Mouse (Mus musculus) kidney, adult 10 weeks (tissue): ENCODE results near the gene Foxr1. TPM values are rescaled to one million over a fixed set of nuclear protein-coding genes. Genes with fewer than 3 reads are reported as not detected.

ENCODE experiments used
- polyA plus RNA-seq: library from polyadenylated mRNA; stranded (reverse); fragments of 350-450 nt; fragmentation: Illumina TruSeq; extraction: RNeasy Lipid Tissue Mini Kit (QIAGEN cat#74804); gene quantifications from one replicate; pipeline ENCODE4 v1.2.3, GENCODE M21; 2014; ENCODE audit warnings: low read depth, low replicate concordance

Gene Foxr1
- polyA plus RNA-seq = not detected

DNA sequence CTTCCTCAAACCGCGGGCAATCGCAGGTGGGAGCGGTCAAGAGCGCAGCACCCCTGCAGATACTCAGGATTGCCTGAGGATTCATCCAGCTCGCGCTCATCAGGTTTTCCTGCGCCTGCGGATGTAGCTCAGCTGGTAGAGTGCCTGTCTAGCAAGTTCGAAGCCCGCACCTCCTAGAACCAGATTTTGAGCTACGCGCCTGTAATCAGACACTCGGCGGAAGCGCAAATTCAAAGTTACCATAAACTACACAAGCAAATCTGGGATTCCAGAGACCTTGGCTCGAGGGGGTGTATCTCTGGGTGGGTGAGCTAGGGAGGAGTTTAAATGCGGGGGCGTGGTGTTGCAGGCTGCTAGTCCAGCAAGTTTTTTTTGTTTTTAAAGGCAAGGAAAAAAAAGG is at the start of gene Foxr1:
Gene Foxr1, minus strand, starts transcription at position 176 of the 400 bp plus-strand sequence.

GRCm38 (mm10) chr9:44482552-44482951 is 41.6 kb upstream of the Foxr1 start, which contains the start of gene Bcl9l:
Gene Bcl9l, plus strand, starts transcription at chr9:44482825.

GRCm38 (mm10) chr9:44454891-44455220 is 13.9 kb upstream of the Foxr1 start, which contains the start of gene Upk2:
Gene Upk2, minus strand, starts transcription at chr9:44454976.

DNA sequence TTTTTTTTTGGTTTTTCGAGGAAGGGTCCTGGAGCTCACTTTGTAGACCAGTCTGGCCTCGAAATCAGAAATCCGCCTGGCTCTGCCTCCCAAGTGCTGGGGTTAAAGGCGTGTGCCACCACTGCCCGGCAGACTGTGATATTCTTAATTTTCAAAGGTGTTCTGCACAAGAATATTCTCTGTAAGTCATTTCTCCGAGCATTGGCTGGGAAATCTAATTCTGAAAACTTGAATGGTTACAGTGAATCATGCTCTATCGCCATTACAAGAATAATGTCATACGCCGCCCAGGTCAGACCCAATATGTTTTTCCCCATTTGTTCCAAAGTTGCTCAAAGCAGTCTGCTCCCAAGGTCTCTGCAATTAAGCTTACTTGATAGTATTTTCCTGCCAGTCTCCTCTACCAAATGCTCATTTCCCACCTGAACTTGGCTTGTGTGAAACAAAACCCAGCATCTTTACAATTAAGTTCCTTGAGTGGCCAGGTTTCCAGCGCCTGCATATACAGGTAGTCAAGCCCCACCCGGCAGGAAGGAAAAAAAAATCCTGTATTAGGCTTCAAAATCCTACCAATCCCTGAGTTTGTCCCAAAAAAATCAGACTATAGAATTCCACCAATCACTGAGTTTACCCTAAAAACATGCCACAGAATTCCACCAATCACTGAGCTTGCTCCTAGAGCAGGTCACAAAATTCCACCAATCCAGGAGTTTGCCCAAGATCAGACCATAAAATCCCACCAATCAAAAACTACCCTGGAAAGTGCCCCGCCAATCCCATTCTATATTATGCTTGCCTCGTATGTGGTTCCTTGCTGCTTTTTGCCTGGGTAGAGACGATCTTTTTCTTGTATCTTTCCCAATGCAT is 22.2 kb downstream of the Foxr1 start, which contains the start of gene Ccdc84:
Gene Ccdc84, minus strand, starts transcription at position 51 of the 867 bp plus-strand sequence.

DNA sequence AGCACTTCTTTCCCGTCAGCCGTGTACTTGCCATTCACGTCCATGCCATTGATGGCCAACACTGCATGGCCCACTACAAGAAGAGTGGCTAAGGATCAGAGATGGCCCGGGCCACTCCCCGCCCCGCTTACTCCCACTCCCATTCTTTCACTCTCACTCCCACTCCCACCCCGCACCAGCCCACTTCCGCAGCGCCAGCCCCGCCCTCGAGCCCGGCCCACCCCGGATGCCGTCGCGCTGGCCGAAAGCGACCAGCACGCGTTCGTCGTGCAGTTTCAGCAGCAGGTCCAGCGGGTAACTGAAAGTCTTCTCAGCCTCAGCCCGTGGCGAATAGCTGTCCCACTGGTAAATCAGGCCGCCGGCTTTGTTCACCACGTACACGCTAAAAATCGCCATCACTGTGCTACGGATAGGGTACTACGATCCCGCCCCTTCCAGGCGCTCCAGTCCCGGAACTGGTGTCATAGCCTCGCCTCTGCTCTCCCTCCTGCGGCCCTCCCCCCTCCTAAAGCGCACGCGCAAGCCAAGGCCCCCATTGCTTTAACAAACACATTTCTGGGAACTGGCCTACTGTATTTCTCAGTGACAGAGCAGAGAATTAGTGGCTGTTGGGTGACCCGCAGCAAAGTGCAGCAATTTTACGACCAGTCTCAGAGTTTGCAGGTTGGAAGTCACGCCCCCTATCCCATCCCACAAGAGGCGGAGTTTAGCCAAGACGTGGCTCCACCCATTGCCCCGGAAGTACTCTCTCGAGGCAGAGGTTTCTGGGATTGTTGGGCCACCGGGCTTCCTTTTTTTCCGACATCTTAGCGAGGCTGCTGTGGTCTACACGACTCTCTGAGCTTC is 33.8 kb downstream of the Foxr1 start, which contains the start of the genes Rps25 and Trappc4:
Gene Rps25, plus strand, starts transcription at position 234 of the 846 bp plus-strand sequence.
Gene Trappc4, minus strand, starts transcription at position 695 of the 846 bp plus-strand sequence.

GRCm38 (mm10) chr9:44396684-44397411 is 44.1 kb downstream of the Foxr1 start, which contains the start of gene Slc37a4:
Gene Slc37a4, plus strand, starts transcription at chr9:44396852.

Other genes starting within 250 kb of the Foxr1 start
- gene Cbl, start 207.1 kb downstream of the Foxr1 start, polyA plus RNA-seq = 16.9 TPM
- gene Ccdc153, start 200.5 kb downstream of the Foxr1 start, polyA plus RNA-seq = not detected
- gene Pdzd3, start 189.7 kb downstream of the Foxr1 start, polyA plus RNA-seq = 9.0 TPM
- gene Nlrx1, start 172.5 kb downstream of the Foxr1 start, polyA plus RNA-seq = 0.12 TPM
- not detected for gene Abcg4, start 152.5 kb downstream of the Foxr1 start, polyA plus RNA-seq
- 6.8 TPM for gene Hinfp, start 135.5 kb downstream of the Foxr1 start, polyA plus RNA-seq
- 3.3 TPM for gene C2cd2l, start 120.9 kb downstream of the Foxr1 start, polyA plus RNA-seq
- gene Dpagt1, start 115.1 kb downstream of the Foxr1 start, polyA plus RNA-seq = 7.5 TPM
- 1.1 TPM for gene H2afx, start 106.4 kb downstream of the Foxr1 start, polyA plus RNA-seq
- gene Hmbs, start 96.9 kb downstream of the Foxr1 start, polyA plus RNA-seq = 24.3 TPM
- gene Vps11, start 79.5 kb downstream of the Foxr1 start, polyA plus RNA-seq = 9.7 TPM
- gene Hyou1, start 61.6 kb downstream of the Foxr1 start, polyA plus RNA-seq = 9.5 TPM
- 43.3 TPM for gene Slc37a4, start 44.3 kb downstream of the Foxr1 start, polyA plus RNA-seq
- gene Rps25, start 34.0 kb downstream of the Foxr1 start, polyA plus RNA-seq = 684 TPM
- gene Trappc4, start 33.5 kb downstream of the Foxr1 start, polyA plus RNA-seq = 41.1 TPM
- gene Ccdc84, start 22.6 kb downstream of the Foxr1 start, polyA plus RNA-seq = 7.0 TPM
- not detected for gene Upk2, start 13.8 kb upstream of the Foxr1 start, polyA plus RNA-seq
- gene Bcl9l, start 41.7 kb upstream of the Foxr1 start, polyA plus RNA-seq = 0.97 TPM
- not detected for gene Cxcr5, start 120.7 kb upstream of the Foxr1 start, polyA plus RNA-seq
- gene Ddx6, start 163.8 kb upstream of the Foxr1 start, polyA plus RNA-seq = 161 TPM
- 9.1 TPM for gene Treh, start 232.1 kb upstream of the Foxr1 start, polyA plus RNA-seq